Mouse (Mus musculus) spleen, adult 2 months (tissue): ENCODE results near the gene Gna14. TPM values are rescaled to one million over a fixed set of nuclear protein-coding genes. Genes with fewer than 3 reads are reported as not detected.
A peak's percentile ranks its signal among the peaks of the same experiment; 100 is the strongest.

Source experiments
- DNase-seq, 2 experiments: peaks; one replicate each; pipeline versions ENCODE4 v3.0.0 to v3.0.0-alpha.2; 2012 to 2021; ENCODE audit warnings: low spot score in 2 of 2, low read depth in 1 of 2
- H3K27ac ChIP-seq: fragments of 200-500 bp; 2 replicates; pipeline ENCODE4 v1.5.1; 2012; ENCODE audit warnings: low read length, inconsistent platforms; ENCODE audit not compliant: insufficient read depth
- H3K27me3 ChIP-seq: fragments of 200-500 bp; 2 replicates; pipeline ENCODE4 v1.6.1; 2012; ENCODE audit warnings: mild to moderate bottlenecking, moderate library complexity, low read length, inconsistent platforms; ENCODE audit not compliant: control insufficient read depth, insufficient read depth
- H3K36me3 ChIP-seq: fragments of 200-500 bp; 2 replicates; pipeline ENCODE4 v1.6.1; 2012; ENCODE audit warnings: mild to moderate bottlenecking, low read length, inconsistent platforms; ENCODE audit not compliant: control insufficient read depth, insufficient read depth
- H3K4me1 ChIP-seq: fragments of 200-500 bp; 2 replicates; pipeline ENCODE4 v1.6.1; 2011; ENCODE audit warnings: inconsistent platforms; ENCODE audit not compliant: control insufficient read depth, insufficient read depth, insufficient read length
- H3K4me3 ChIP-seq: fragments of 200-500 bp; 2 replicates; pipeline ENCODE4 v1.5.1; 2011; ENCODE audit warnings: mild to moderate bottlenecking, inconsistent platforms; ENCODE audit not compliant: insufficient read depth, insufficient read length; ENCODE audit errors: extremely low read depth
- CTCF ChIP-seq: fragments of 200-500 bp; IDR thresholded peaks from 2 replicates; pipeline ENCODE4 v1.5.1; 2011; ENCODE audit warnings: mild to moderate bottlenecking, inconsistent platforms; ENCODE audit not compliant: insufficient read depth, insufficient read length, insufficient replicate concordance; ENCODE audit errors: extremely low read depth
- POLR2A ChIP-seq: fragments of 200-500 bp; IDR thresholded peaks from 2 replicates; pipeline ENCODE4 v1.6.1; 2011; ENCODE audit warnings: low read depth, low read length, inconsistent platforms
- WGBS: fragments of 180-500 bp; shearing (Covaris S2); methylation state at CpG from one replicate; pipeline ENCODE4 v1.1.7; 2018; 5-methylcytosine and 5-hydroxymethylcytosine counted together
- polyA plus RNA-seq: library from polyadenylated mRNA; depleted of rRNA; stranded (reverse); fragments of >200 nt; gene quantifications from 2 replicates; pipeline ENCODE4 v1.2.3, GENCODE M21; 2012; rRNA removed

The Gna14 gene
- 0.74 and 1.1 TPM in 2 replicates for polyA plus RNA-seq

DNA sequence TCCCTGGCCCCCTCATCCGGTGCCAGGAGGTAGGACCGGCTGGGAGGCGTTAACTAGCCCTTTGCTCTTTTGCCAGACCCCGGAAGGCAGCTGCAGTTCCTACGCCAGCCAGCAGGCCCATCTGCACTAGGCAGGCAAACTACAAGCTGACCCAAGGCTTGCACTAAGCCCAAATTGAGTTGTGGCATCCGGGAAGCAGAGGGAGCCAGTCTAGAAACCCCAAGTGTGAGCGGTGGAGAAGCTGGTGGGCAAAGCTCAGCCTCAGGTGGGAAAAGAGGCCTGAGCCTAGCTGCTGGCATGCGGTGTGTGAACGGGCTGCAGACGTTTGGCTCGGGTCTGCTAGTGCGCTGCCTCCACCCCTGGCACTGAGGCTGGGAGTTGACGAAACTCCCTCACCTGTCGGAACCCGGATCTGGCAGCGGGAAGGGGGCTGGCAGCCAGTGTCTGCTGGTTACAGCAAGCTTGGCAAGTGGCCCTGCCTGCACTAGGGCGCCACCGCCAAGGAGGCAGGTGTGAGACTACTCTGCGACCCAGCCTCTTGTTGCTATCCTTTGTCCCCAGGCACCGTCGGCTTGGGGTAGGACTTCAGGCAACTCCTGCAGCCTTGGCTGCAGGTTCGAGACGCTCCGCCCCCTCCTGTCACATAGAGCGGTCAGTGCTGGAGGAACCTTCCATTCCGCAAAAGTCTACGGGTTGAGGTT lies at the start of gene Gna14:
Gene Gna14 (plus strand): TSS at position 232 of the 701 bp plus-strand sequence.
- WGBS: 2% methylated on average over 27 of the region's 27 CpGs
- Histone ChIP-seq H3K36me3 (no peaks in the 10 kb centered on the region), H3K4me1 (no peaks in the 10 kb centered on the region; the same call in 1 of the 2 replicates), H3K4me3 (peak within 1 kb of the TSS; percentile 39), H3K27me3 (peaks cover 9% of the 10 kb centered on the region), H3K27ac (no peak within 1 kb of the TSS)
- TF ChIP-seq POLR2A: no peak
- TF ChIP-seq CTCF: peak; percentile 64; the same call in 1 of the 2 replicates
- DNase-seq: peak in 1 of 2 experiments; percentile 59

DNA sequence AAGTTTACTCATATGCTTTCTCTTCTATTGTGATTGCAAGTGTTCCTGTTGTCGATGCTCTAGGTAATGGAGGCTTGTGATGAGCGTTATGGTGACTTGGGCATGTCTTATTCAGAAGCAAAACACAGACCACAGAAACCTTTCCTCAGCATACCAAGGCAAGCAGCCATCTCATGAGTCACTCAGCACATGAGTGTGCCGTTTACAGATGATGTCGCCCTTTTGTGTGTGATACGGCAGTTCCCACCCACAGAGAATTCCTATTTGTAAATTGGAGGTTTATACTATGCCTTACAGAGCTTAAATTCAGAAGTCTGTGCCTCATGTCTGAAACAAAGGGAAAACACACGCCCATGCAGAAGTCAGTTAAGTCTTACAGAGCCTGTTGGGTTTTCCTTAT lies 49.0 kb upstream of the Gna14 start:
- Histone ChIP-seq H3K36me3 (0 out of 2 replicates have a peak, but pooled peaks cover 3% of the 10 kb centered on the region), H3K4me3 (no peak overlapping the region), H3K4me1 (peaks cover 12% of the 10 kb centered on the region; the same call in 1 of the 2 replicates), H3K27me3 (no peaks in the 10 kb centered on the region), H3K27ac (no peak overlapping the region)
- TF ChIP-seq POLR2A (no peak), CTCF (no peak)
- WGBS: 95% methylated on average over 6 of the region's 6 CpGs
- DNase-seq: no peak

DNA sequence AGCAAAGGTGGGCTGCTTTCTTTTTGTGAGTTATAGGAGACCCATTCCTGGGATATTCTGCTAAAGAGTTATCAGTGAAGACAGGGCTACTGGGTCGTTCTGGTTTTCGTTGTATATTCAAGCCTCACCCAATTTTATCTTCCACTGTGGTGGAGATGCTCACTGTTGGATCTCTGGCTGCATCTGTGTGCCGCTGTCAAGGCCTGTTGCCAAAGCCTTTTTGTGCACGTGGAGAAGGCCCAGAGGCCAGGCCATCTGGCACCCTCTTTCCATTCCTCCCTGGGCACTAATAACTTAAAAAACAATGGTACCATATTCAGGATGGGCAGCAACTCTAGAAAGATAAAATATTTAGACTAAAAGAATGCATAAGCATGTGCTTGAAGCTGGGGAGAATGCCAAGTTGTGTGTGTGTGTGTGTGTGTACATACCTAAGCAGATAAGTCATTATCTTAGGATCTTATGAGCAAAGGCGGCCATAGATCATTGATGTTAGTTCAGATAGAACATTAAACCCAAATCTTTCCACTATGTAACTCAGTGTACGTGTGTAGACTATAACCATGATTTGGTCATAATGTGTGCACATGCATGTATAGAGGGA lies 45.3 kb upstream of the Gna14 start:
- Histone ChIP-seq H3K4me3 (no peak overlapping the region), H3K36me3 (no peaks in the 10 kb centered on the region), H3K27ac (no peak overlapping the region), H3K27me3 (no peaks in the 10 kb centered on the region), H3K4me1 (no peaks in the 10 kb centered on the region)
- 86% methylated on average over 6 of the region's 6 CpGs for WGBS
- no peak for DNase-seq
- TF ChIP-seq POLR2A (no peak), CTCF (no peak)

DNA sequence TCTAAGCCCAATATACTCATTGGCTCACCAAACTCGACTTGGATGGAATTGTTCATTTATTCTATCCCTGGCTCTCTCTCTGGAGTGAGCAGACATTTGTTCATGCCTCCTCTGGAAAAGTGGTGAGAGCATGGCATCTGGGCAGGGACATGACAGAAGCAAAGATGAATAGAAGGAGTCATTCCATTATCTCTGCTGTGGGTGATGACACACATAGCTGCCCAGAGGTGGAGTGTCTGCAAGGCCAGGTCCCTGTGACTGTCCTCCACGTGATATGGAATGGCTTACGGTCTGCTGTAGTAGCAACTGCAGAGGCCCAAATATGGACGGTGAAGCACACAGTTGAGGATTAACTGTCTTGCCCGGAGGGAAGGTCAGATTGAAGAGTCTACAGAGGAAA lies 41.2 kb upstream of the Gna14 start:
- no peak for TF ChIP-seq POLR2A
- no peak for TF ChIP-seq CTCF
- Histone ChIP-seq H3K4me1 (no peaks in the 10 kb centered on the region), H3K36me3 (no peaks in the 10 kb centered on the region), H3K4me3 (no peak overlapping the region), H3K27me3 (no peaks in the 10 kb centered on the region), H3K27ac (no peak overlapping the region)
- DNase-seq: no peak
- 83% methylated on average over 5 of the region's 5 CpGs for WGBS

DNA sequence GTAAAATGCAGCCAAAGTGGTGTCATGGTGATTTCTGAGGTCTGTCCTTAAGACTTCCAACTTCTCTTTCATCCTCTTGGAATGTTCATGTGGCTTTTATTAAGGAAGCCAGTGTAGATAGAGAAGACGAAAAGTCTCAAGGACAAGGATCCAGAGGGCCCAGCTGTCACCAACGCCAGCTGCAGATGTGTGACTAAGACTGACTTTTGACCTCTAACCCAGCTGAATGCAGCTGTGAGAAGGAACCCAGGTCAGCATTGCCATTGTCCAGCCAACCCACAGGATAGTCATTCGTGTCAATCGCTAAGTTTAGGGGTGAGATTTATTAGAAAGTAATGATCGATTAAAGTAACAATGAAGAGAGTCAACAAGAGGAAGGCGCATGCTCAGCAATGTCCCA lies 32.5 kb upstream of the Gna14 start:
- Histone ChIP-seq H3K27ac (no peak overlapping the region), H3K36me3 (no peaks in the 10 kb centered on the region), H3K4me3 (no peak overlapping the region), H3K27me3 (no peaks in the 10 kb centered on the region), H3K4me1 (peaks cover 2% of the 10 kb centered on the region; the same call in 1 of the 2 replicates)
- DNase-seq: no peak
- no peak for TF ChIP-seq POLR2A
- no peak for TF ChIP-seq CTCF
- 94% methylated on average over 6 of the region's 6 CpGs for WGBS

DNA sequence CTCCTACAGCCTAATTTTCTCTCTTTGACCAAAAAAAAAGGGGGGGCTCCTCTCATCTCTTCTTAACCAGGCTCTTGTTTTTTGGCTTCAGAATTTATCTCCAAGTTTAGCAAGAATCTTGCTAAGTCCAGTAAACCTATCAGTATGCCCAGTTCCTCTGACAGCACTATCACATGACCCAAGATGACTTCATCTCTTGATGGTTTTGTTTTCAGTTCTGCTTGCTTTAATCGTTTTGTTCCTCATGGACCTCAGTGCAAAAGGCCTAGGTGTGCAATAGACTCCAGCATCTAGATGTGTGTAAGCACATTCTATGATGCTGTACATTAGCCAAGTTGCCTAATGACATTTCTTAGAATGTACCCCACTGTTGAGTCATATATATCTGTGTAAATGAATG lies 27.8 kb upstream of the Gna14 start:
- WGBS: 24% methylated on average over 1 of the region's 1 CpGs
- Histone ChIP-seq H3K4me1 (peaks cover 2% of the 10 kb centered on the region; the same call in 1 of the 2 replicates), H3K27ac (no peak overlapping the region), H3K36me3 (no peaks in the 10 kb centered on the region), H3K27me3 (no peaks in the 10 kb centered on the region), H3K4me3 (no peak overlapping the region)
- no peak for TF ChIP-seq POLR2A
- no peak for TF ChIP-seq CTCF
- DNase-seq: peak in 1 of 2 experiments; percentile 18

DNA sequence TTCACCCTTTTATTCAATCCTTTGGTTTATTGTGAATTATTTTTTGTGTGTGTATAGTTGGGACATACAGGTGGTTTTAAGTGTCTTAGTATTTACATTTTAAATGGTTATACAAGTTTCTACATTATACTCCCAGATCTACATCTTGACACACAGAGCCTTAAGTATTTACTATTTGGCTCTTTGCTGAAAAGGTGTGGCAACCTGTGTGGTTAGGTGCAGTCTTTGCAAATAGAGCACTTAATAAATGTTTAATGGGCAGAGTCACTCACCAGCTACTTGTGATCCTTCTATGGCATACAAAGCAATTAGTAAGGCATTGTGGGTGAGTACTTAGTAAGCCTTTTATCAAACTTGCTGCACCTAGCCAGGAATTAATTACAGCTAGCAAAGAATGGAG lies 24.3 kb upstream of the Gna14 start:
- Histone ChIP-seq H3K4me1 (peaks cover 2% of the 10 kb centered on the region; the same call in 1 of the 2 replicates), H3K27me3 (no peaks in the 10 kb centered on the region), H3K4me3 (no peak overlapping the region), H3K36me3 (no peaks in the 10 kb centered on the region), H3K27ac (no peak overlapping the region)
- no peak for DNase-seq
- TF ChIP-seq CTCF (no peak), POLR2A (no peak)
